Mouse (Mus musculus) Muller cell, postnatal 12 days (primary cell): ENCODE data around the gene Cldn13.
"Not testable (repeated sequence)": the region's sequence is repeated elsewhere in the genome, so short reads cannot be mapped to it uniquely, and the experiment has no call there.

Experiments used
- DNase-seq: peaks from one replicate; pipeline ENCODE4 v3.0.0-alpha.2; 2015; ENCODE audit errors: inconsistent ontology term

The Cldn13 gene

GRCm38 (mm10) chr5:134915311-134915710, at the start of gene Cldn13:
Cldn13 (minus strand) TSS chr5:134915526.
- DNase-seq, result no peak

- not testable (repeated sequence) for DNase-seq
Observed at GRCm38 (mm10) chr5:134964655-134965054, 49.3 kb upstream of the Cldn13 start.

GRCm38 (mm10) chr5:134963546-134963945, 48.2 kb upstream of the Cldn13 start:
- DNase-seq, result peak; percentile 74

DNA sequence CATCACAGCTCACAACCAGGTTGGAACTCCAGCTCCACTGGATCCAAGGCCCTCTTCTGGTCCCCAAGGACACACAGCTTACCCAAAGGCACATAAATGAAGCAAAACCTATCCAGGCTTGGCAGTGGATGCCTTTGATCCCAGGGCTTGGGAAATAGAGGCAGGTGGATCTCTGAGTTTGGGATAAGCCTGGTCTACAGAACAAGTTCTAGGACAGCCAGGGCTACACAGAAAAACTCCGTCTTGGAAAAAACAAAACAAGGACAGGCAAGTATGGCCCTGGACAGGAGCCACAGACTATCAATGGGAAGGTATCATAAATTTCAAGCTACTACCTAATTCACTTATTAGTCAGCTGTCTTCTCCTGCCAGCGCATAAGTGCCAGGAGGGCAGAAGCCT, 46.2 kb upstream of the Cldn13 start:
- no peak for DNase-seq

- peak; percentile 18 for DNase-seq
Observed at GRCm38 (mm10) chr5:134960430-134960829, 45.1 kb upstream of the Cldn13 start.

GRCm38 (mm10) chr5:134959114-134959513, 43.8 kb upstream of the Cldn13 start:
- peak; percentile 79 for DNase-seq

DNA sequence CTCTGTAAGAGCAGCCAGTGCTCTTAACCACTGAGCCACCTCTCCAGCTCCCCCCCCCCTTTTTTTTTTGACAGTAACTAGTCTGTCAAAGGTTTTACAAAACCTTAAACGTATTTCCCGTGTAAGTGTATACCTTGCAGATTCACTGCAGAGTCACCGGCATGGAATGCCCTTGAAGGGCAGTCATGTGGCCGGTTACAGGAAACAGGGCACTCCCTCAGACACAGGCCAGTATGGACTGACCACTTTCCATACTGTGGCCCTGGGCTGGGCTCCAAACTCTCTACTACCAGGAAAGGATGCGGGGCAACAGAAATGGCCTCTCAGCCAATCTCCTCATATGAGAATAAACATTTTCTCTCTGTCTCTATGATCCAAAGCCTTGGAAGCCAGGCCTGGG, 40.2 kb upstream of the Cldn13 start:
- no peak for DNase-seq

- no peak for DNase-seq
Observed at GRCm38 (mm10) chr5:134951053-134951884, 35.9 kb upstream of the Cldn13 start.

DNA sequence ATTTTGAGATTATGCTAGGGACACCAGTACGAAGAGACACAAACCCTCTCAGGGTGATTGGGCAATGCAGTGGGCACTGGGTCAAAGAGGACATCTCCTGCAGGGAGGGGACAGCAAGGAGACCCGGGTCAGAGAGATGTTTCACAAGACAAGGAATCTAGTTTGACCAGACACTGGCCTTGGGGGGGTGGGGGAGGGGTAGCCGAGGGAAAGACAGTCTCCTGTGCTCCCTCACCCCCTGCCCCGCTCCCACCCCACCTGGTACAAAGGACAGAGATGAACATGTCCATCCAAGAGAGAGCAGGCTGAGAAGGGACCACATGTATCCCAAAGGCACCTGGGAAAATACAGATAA, 32.7 kb upstream of the Cldn13 start:
- DNase-seq, result no peak

- no peak for DNase-seq
Observed at GRCm38 (mm10) chr5:134947420-134948084, 32.2 kb upstream of the Cldn13 start.

DNA sequence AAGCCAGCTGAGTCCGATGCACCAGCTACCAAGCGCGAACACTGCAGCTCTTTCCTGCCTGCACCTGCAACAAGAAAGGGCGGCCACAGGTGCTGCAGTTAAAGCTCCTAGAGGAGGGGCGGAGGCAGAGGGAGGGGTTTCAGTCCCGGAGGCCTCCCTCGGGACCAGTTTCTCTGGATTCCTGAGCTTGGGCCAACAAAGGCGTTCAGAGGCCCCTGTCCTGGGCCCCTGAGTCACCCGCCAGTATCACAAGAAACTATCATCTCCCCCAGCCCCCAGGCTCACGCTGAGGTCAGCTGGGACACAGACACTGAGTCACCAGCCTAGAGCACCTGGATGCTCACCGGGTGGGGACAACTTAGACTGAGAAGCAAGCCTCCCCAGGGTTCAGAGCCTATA, 31.5 kb upstream of the Cldn13 start, which contains the start of gene Cldn4:
Cldn4 (minus strand) TSS at position 78 of the 399 bp plus-strand sequence.
- DNase-seq, result peak; percentile 52

- no peak for DNase-seq
Observed at GRCm38 (mm10) chr5:134946063-134946856, 30.9 kb upstream of the Cldn13 start.

- DNase-seq, result no peak
Observed at GRCm38 (mm10) chr5:134945266-134945959, 30.1 kb upstream of the Cldn13 start.

DNA sequence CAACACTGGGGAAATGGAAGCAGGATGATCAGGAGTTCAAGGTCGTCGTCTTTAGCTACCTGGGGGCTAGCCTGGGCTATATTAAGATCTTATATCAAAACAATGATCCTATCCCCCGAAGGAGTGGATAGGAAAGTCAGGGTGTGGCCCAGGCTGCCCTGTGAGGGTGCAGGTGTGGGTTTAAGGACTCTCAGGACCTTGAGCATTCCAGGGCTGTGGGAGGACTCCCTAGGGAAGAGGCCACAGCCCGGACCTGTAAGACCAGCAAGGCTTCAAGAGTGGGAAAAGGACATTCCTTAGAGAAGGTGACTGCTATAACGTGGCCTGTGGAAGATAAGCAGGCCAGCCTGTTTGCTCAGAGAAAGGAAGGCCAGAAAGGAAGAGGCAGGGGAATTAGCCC, 28.9 kb upstream of the Cldn13 start:
- DNase-seq, result no peak

DNA sequence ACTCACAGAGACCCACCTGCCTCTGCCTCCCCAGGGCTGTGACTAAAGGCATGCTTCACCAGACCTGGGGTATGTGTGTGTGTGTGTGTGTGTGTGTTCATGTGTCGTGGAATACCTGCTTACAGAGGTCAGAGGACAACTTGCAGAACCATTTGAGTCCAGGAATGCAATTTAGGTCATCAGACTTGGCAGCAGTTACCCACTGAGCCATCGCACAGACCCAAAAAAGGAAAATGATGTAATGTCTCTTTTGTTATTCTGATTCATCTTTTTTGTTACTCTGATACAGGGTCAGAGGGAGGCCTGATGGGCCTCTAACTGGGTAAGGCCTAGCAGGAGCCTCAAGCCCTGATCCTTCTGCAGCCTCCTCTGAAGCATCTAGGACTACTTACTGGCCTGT, 27.4 kb upstream of the Cldn13 start:
- peak; percentile 89 for DNase-seq

- no peak for DNase-seq
Observed at GRCm38 (mm10) chr5:134941472-134942209, 26.3 kb upstream of the Cldn13 start.

DNA sequence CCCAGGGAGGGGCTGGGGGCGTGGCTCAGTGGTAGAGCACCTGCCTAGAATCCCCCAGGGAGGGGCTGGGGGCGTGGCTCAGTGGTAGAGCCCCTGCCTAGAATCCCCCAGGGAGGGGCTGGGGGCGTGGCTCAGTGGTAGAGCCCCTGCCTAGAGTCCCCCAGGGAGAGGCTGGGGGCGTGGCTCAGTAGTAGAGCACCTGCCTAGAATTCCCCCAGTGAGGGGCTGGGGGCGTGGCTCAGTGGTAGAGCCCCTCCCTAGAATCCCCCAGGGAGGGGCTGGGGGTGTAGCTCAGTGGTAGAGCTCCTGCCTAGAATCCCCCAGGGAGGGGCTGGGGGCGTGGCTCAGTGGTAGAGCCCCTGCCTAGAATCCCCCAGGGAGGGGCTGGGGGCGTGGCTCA, 24.2 kb upstream of the Cldn13 start:
- DNase-seq, result not testable (repeated sequence)

- DNase-seq, result no peak
Observed at GRCm38 (mm10) chr5:134939069-134939468, 23.7 kb upstream of the Cldn13 start.

DNA sequence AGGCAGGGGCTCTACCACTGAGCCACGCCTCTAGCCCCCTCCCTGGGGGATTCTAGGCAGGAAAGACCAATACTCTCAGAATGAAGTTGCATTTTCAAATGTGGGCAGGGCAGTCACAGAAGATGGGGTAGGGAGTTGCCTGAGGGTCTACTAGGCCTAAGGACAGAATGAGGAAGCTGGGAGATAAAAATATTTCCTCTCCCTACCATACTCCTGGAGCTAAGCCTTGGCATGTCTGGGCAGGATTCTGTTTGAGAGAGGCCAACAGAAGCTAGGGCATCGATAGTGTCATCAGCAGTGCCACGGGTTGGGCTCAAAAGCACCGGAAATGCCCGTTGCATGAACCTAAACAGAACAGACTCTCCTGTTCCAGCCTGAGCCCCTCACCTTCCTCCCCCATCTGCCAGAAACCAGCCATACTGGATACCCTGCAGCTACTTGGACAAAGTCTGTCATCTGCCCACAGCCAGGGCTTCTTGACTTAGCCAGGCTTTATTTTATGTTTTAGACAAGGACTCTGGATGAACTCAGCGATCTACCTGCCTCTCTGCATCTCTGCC, 21.4 kb upstream of the Cldn13 start:
- DNase-seq, result no peak

- no peak for DNase-seq
Observed at GRCm38 (mm10) chr5:134936051-134936450, 20.7 kb upstream of the Cldn13 start.

DNA sequence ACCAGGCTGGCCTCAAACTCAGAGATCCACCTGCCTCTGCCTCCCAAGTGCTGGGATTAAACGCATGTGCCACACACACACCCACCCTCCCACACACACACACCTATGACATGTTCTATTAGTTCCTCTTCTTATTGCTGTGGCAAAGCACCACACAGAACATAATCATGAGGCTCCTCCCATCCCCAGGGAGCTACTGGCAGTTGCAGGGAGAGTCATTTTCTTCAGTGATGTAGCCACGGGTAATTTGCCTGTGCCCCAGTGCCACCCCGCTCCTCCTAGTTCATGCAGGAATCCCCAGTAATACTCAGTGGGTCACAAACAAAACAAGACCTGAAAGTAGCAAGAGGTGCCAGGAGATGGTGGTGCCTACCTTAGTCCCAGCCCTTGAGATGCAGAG, 19.3 kb upstream of the Cldn13 start:
- no peak for DNase-seq
